Mouse (Mus musculus): ENCODE results near the gene Arhgap35. TPM values are rescaled to one million over a fixed set of nuclear protein-coding genes. Genes with fewer than 3 reads are reported as not detected.

The Arhgap35 gene
- polyA plus RNA-seq, 1 experiment: 68.4 TPM

GRCm38 (mm10) chr7:16475764-16476599, 138.8 kb downstream of the Arhgap35 start:
- H3K4me3 ChIP-seq (ENCODE audit: insufficient read depth, low read length): no peak overlapping the region

GRCm38 (mm10) chr7:16475321-16475720, 139.5 kb downstream of the Arhgap35 start:
- no peak for TF ChIP-seq CTCF (IDR thresholded peaks at IDR 0.05; ENCODE audit: borderline replicate concordance, insufficient read depth, low read length)
- TF ChIP-seq POLR2A (IDR thresholded peaks at IDR 0.05; ENCODE audit: low read depth, low read length): no peak
- no peak overlapping the region for H3K4me3 ChIP-seq (ENCODE audit: insufficient read depth, low read length)
- no peak overlapping the region for H3K27ac ChIP-seq (ENCODE audit: insufficient read depth, low read length)
- H3K4me1 ChIP-seq (ENCODE audit: control insufficient read depth, insufficient read depth, low read length): no peaks in the 10 kb centered on the region

More at GRCm38 (mm10) chr7:16475764-16476599, 138.8 kb downstream of the Arhgap35 start:
- Histone ChIP-seq H3K27ac (ENCODE audit: insufficient read depth, low read length) (no peak overlapping the region), H3K4me1 (ENCODE audit: control insufficient read depth, insufficient read depth, low read length) (no peaks in the 10 kb centered on the region)
- TF ChIP-seq POLR2A (IDR thresholded peaks at IDR 0.05; ENCODE audit: low read depth, low read length) (no peak), CTCF (IDR thresholded peaks at IDR 0.05; ENCODE audit: borderline replicate concordance, insufficient read depth, low read length) (no peak)

- no peak for TF ChIP-seq CTCF (IDR thresholded peaks at IDR 0.05; ENCODE audit: borderline replicate concordance, insufficient read depth, low read length)
- TF ChIP-seq POLR2A (IDR thresholded peaks at IDR 0.05; ENCODE audit: low read depth, low read length): no peak
- no peak overlapping the region for H3K4me3 ChIP-seq (ENCODE audit: insufficient read depth, low read length)
- H3K27ac ChIP-seq (ENCODE audit: insufficient read depth, low read length): no peak overlapping the region
- H3K4me1 ChIP-seq (ENCODE audit: control insufficient read depth, insufficient read depth, low read length): no peaks in the 10 kb centered on the region
Measured at GRCm38 (mm10) chr7:16474445-16474844, 140.3 kb downstream of the Arhgap35 start.

GRCm38 (mm10) chr7:16473847-16474246, 140.9 kb downstream of the Arhgap35 start:
- no peak overlapping the region for H3K4me3 ChIP-seq (ENCODE audit: insufficient read depth, low read length)
- H3K27ac ChIP-seq (ENCODE audit: insufficient read depth, low read length): no peak overlapping the region
- H3K4me1 ChIP-seq (ENCODE audit: control insufficient read depth, insufficient read depth, low read length): no peaks in the 10 kb centered on the region
- TF ChIP-seq POLR2A (IDR thresholded peaks at IDR 0.05; ENCODE audit: low read depth, low read length) (no peak), CTCF (IDR thresholded peaks at IDR 0.05; ENCODE audit: borderline replicate concordance, insufficient read depth, low read length) (no peak)

- no peak for TF ChIP-seq POLR2A (IDR thresholded peaks at IDR 0.05; ENCODE audit: low read depth, low read length)
- TF ChIP-seq CTCF (IDR thresholded peaks at IDR 0.05; ENCODE audit: borderline replicate concordance, insufficient read depth, low read length): no peak
- H3K4me3 ChIP-seq (ENCODE audit: insufficient read depth, low read length): no peak overlapping the region
- H3K27ac ChIP-seq (ENCODE audit: insufficient read depth, low read length): no peak overlapping the region
- no peaks in the 10 kb centered on the region for H3K4me1 ChIP-seq (ENCODE audit: control insufficient read depth, insufficient read depth, low read length)
Measured at GRCm38 (mm10) chr7:16472116-16472709, 142.6 kb downstream of the Arhgap35 start.

- no peaks in the 10 kb centered on the region for H3K4me1 ChIP-seq (ENCODE audit: control insufficient read depth, insufficient read depth, low read length)
- H3K4me3 ChIP-seq (ENCODE audit: insufficient read depth, low read length): no peak overlapping the region
- no peak for TF ChIP-seq POLR2A (IDR thresholded peaks at IDR 0.05; ENCODE audit: low read depth, low read length)
- TF ChIP-seq CTCF (IDR thresholded peaks at IDR 0.05; ENCODE audit: borderline replicate concordance, insufficient read depth, low read length): no peak
- no peak overlapping the region for H3K27ac ChIP-seq (ENCODE audit: insufficient read depth, low read length)
Measured at GRCm38 (mm10) chr7:16471549-16471948, 143.2 kb downstream of the Arhgap35 start.

GRCm38 (mm10) chr7:16468115-16468514, 146.7 kb downstream of the Arhgap35 start:
- Histone ChIP-seq H3K4me3 (ENCODE audit: insufficient read depth, low read length) (no peak overlapping the region), H3K4me1 (ENCODE audit: control insufficient read depth, insufficient read depth, low read length) (no peaks in the 10 kb centered on the region), H3K27ac (ENCODE audit: insufficient read depth, low read length) (no peak overlapping the region)
- TF ChIP-seq POLR2A (IDR thresholded peaks at IDR 0.05; ENCODE audit: low read depth, low read length) (no peak), CTCF (IDR thresholded peaks at IDR 0.05; ENCODE audit: borderline replicate concordance, insufficient read depth, low read length) (no peak)

- no peak for TF ChIP-seq POLR2A (IDR thresholded peaks at IDR 0.05; ENCODE audit: low read depth, low read length)
- no peak for TF ChIP-seq CTCF (IDR thresholded peaks at IDR 0.05; ENCODE audit: borderline replicate concordance, insufficient read depth, low read length)
- Histone ChIP-seq H3K4me3 (ENCODE audit: insufficient read depth, low read length) (no peak overlapping the region), H3K4me1 (ENCODE audit: control insufficient read depth, insufficient read depth, low read length) (no peaks in the 10 kb centered on the region), H3K27ac (ENCODE audit: insufficient read depth, low read length) (no peak overlapping the region)
Measured at GRCm38 (mm10) chr7:16466565-16466964, 148.2 kb downstream of the Arhgap35 start.

GRCm38 (mm10) chr7:16465568-16465967, 149.2 kb downstream of the Arhgap35 start:
- H3K27ac ChIP-seq (ENCODE audit: insufficient read depth, low read length): no peak overlapping the region
- no peak for TF ChIP-seq CTCF (IDR thresholded peaks at IDR 0.05; ENCODE audit: borderline replicate concordance, insufficient read depth, low read length)
- no peak for TF ChIP-seq POLR2A (IDR thresholded peaks at IDR 0.05; ENCODE audit: low read depth, low read length)
- no peak overlapping the region for H3K4me3 ChIP-seq (ENCODE audit: insufficient read depth, low read length)
- no peaks in the 10 kb centered on the region for H3K4me1 ChIP-seq (ENCODE audit: control insufficient read depth, insufficient read depth, low read length)

GRCm38 (mm10) chr7:16465160-16465559, 149.6 kb downstream of the Arhgap35 start:
- Histone ChIP-seq H3K27ac (ENCODE audit: insufficient read depth, low read length) (no peak overlapping the region), H3K4me3 (ENCODE audit: insufficient read depth, low read length) (no peak overlapping the region), H3K4me1 (ENCODE audit: control insufficient read depth, insufficient read depth, low read length) (no peaks in the 10 kb centered on the region)
- TF ChIP-seq POLR2A (IDR thresholded peaks at IDR 0.05; ENCODE audit: low read depth, low read length) (no peak), CTCF (IDR thresholded peaks at IDR 0.05; ENCODE audit: borderline replicate concordance, insufficient read depth, low read length) (peak; percentile 89)

All from embryonic fibroblast, embryonic 13.5 days (primary cell).